ENCODE assay signal across 8 mouse cellular contexts in the genomic region with DNA sequence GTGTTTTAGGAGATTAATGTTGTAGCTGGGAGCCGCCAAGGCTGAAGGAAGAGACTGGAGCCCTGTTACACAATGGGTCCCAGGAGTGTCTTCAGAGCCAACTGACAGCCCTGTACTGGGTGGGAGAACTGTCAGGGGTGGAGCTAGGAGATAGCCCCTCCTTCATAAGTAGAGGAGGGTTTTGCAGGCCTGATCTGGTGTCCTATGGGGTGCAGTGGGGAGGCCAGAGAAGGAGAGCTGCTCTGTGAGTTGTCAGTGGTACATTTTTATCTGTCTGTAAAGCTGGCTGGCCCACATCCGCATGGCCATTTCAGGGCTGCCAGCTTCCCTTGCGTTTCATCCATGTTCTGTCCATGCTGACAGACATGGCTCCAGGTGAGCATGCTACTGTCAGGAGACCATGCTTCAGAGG. TPM values are rescaled to one million over a fixed set of nuclear protein-coding genes. Genes with fewer than 3 reads are reported as not detected.
DNase-seq lines count a peak whose midpoint lies in the region; ATAC-seq and TF ChIP-seq lines count a peak whose summit lies in the region.

No protein-coding gene starts in this region.

- peaks cover 100% of the 10 kb centered on the region for H3K79me2 ChIP-seq in macrophage (ENCODE audit: inconsistent target)

- no peak for TF ChIP-seq POLR2A in bone marrow, adult 2 months (IDR thresholded peaks at IDR 0.05; ENCODE audit: borderline replicate concordance, control insufficient read depth, low read depth, low read length)

- H3K27ac ChIP-seq in forebrain, embryonic 12.5 days, result peak overlapping the region; percentile 75; the same call in 1 of the 2 replicates
- no peak overlapping the region for H3K27ac ChIP-seq in forebrain, postnatal 0 days (ENCODE audit: low read depth, low read length)
- H3K27ac ChIP-seq in bone marrow, adult 2 months (ENCODE audit: control insufficient read depth, insufficient read depth, low read depth, low read length, poor library complexity), result peak overlapping the region; percentile 46
- no peak overlapping the region for H3K27ac ChIP-seq in hindbrain, embryonic 11.5 days (ENCODE audit: low read depth, low read length)
- H3K27ac ChIP-seq in macrophage, result peak overlapping the region; percentile 97

- 0 out of 2 replicates have a peak, but pooled peaks cover 7% of the 10 kb centered on the region for H3K36me3 ChIP-seq in forebrain, embryonic 12.5 days (replicated peaks)
- no peaks in the 10 kb centered on the region for H3K36me3 ChIP-seq in forebrain, postnatal 0 days (ENCODE audit: insufficient read depth)
- no peaks in the 10 kb centered on the region for H3K36me3 ChIP-seq in hindbrain, embryonic 11.5 days (ENCODE audit: control insufficient read depth, insufficient read depth, low read length)
- no peaks in the 10 kb centered on the region for H3K36me3 ChIP-seq in macrophage (ENCODE audit: inconsistent target)

- H3K27me3 ChIP-seq in forebrain, embryonic 12.5 days, result no peaks in the 10 kb centered on the region
- no peaks in the 10 kb centered on the region for H3K27me3 ChIP-seq in forebrain, postnatal 0 days (ENCODE audit: insufficient read depth, low read length)
- no peaks in the 10 kb centered on the region for H3K27me3 ChIP-seq in hindbrain, embryonic 11.5 days (ENCODE audit: control insufficient read depth, insufficient read depth, low read length)

- H3K4me1 ChIP-seq in forebrain, embryonic 12.5 days, result peaks cover 100% of the 10 kb centered on the region
- H3K4me1 ChIP-seq in forebrain, postnatal 0 days (ENCODE audit: insufficient read depth), result peaks cover 40% of the 10 kb centered on the region
- H3K4me1 ChIP-seq in bone marrow, adult 2 months (ENCODE audit: control insufficient read depth, insufficient read depth, low read length), result peaks cover 24% of the 10 kb centered on the region
- H3K4me1 ChIP-seq in hindbrain, embryonic 11.5 days (replicated peaks; ENCODE audit: control insufficient read depth, insufficient read depth, low read length), result peaks cover 29% of the 10 kb centered on the region

- WGBS in forebrain, embryonic 12.5 days, result 85% methylated on average over 3 of the region's 3 CpGs
- 67% methylated on average over 3 of the region's 3 CpGs for WGBS in forebrain, postnatal 0 days
- 24% methylated on average over 3 of the region's 3 CpGs for WGBS in bone marrow, adult 2 months
- 74% methylated on average over 3 of the region's 3 CpGs for WGBS in hindbrain, embryonic 11.5 days
- 45% methylated on average over 3 of the region's 3 CpGs for WGBS in macrophage (ENCODE audit: missing documents)

- H3K9ac ChIP-seq in forebrain, embryonic 12.5 days, result no peak overlapping the region
- H3K9ac ChIP-seq in forebrain, postnatal 0 days, result no peak overlapping the region
- H3K9ac ChIP-seq in hindbrain, embryonic 11.5 days (ENCODE audit: low read depth, low read length), result no peak overlapping the region

- H3K4me2 ChIP-seq in forebrain, embryonic 12.5 days, result no peak overlapping the region; the same call in 1 of the 2 replicates
- H3K4me2 ChIP-seq in forebrain, postnatal 0 days (ENCODE audit: low read depth), result no peak overlapping the region
- H3K4me2 ChIP-seq in hindbrain, embryonic 11.5 days (replicated peaks; ENCODE audit: low read depth, low read length), result no peak overlapping the region

- no peak for TF ChIP-seq CTCF in forebrain, postnatal 0 days (IDR thresholded peaks at IDR 0.05; ENCODE audit: low read depth)
- no peak; the same call in 1 of the 2 replicates for TF ChIP-seq CTCF in bone marrow, adult 2 months (IDR thresholded peaks at IDR 0.05; ENCODE audit: control insufficient read depth, insufficient read depth, low read length)

- no peaks in the 10 kb centered on the region for H3K9me3 ChIP-seq in forebrain, embryonic 12.5 days
- no peaks in the 10 kb centered on the region for H3K9me3 ChIP-seq in forebrain, postnatal 0 days (ENCODE audit: low read length)
- H3K9me3 ChIP-seq in hindbrain, embryonic 11.5 days (ENCODE audit: control insufficient read depth, low read length), result no peaks in the 10 kb centered on the region

- no peak for ATAC-seq in forebrain, embryonic 12.5 days (ENCODE audit: low FRiP score)
- no peak for ATAC-seq in forebrain, postnatal 0 days
- peak; percentile 50; the same call in 1 of the 2 replicates for ATAC-seq in hindbrain, embryonic 11.5 days (ENCODE audit: low FRiP score)

- DNase-seq in forebrain, postnatal 0 days, result no peak
- DNase-seq in hindbrain, embryonic 11.5 days (ENCODE audit: low spot score), result no peak
- no peak for DNase-seq in urinary bladder, postnatal 36 days (ENCODE audit: low spot score in 2 of 2)
- DNase-seq in layer of hippocampus, adult 9-10 months (ENCODE audit: low spot score), result no peak
- no peak for DNase-seq in yolk sac, embryonic 10.5 days (ENCODE audit: low spot score)

- no peak overlapping the region for H3K4me3 ChIP-seq in forebrain, embryonic 12.5 days (replicated peaks)
- H3K4me3 ChIP-seq in forebrain, postnatal 0 days (ENCODE audit: low read depth, low read length), result no peak overlapping the region
- no peak overlapping the region for H3K4me3 ChIP-seq in bone marrow, adult 2 months (replicated peaks; ENCODE audit: control insufficient read depth, low read depth, low read length)
- no peak overlapping the region for H3K4me3 ChIP-seq in hindbrain, embryonic 11.5 days (ENCODE audit: low read depth, low read length)
- no peak overlapping the region for H3K4me3 ChIP-seq in macrophage (ENCODE audit: inconsistent target)

RNA-seq across cellular contexts. Expression of a gene that starts 20.9 kb away (rescaled TPM):
- polyA plus RNA-seq in forebrain, embryonic 12.5 days (2016; fragmentation: Nextera tagmentation; extraction: Ambion mirVana), result 64.1 and 68.3 TPM in 2 replicates
- total RNA-seq in forebrain, postnatal 0 days (2014; rRNA removed), result 48.5 and 75.6 TPM in 2 replicates
- polyA plus RNA-seq in forebrain, postnatal 0 days (2015; fragmentation: Nextera tagmentation; extraction: Ambion mirVana), result 27.7 and 38.0 TPM in 2 replicates
- 12.6 and 27.2 TPM in 2 replicates for polyA plus RNA-seq in bone marrow, adult 2 months (2011; ENCODE audit: insufficient read depth, insufficient read length, low replicate concordance, missing spikeins)
- polyA plus RNA-seq in hindbrain, embryonic 11.5 days (2014; fragmentation: Nextera tagmentation; extraction: Ambion mirVana), result 47.5 and 57.0 TPM in 2 replicates
- total RNA-seq in macrophage (2018; cell fraction: chromatin; rRNA removed), result 100 to 1,000 TPM; 201 to 426 (median 339) TPM
- 100 to 1,000 TPM; 130 to 224 (median 189) TPM for total RNA-seq in macrophage (2018; cell fraction: cytosol; rRNA removed)
- total RNA-seq in macrophage (2018; cell fraction: nucleus; rRNA removed), result 100 to 1,000 TPM; 176 to 364 (median 261) TPM
- polyA plus RNA-seq in macrophage (2018), result 74.5 to 135 TPM (median 101 TPM) in 3 replicates

Comparison
In these comparisons a context has a peak if more than half of its experiments do, and no peak if none do; other contexts are left out.
1. H3K27ac ChIP-seq: peak in forebrain, embryonic 12.5 days (single experiment), bone marrow, adult 2 months (single experiment) and macrophage (single experiment); none in forebrain, postnatal 0 days (single experiment) and hindbrain, embryonic 11.5 days (single experiment).